Mouse (Mus musculus): Measurements from ENCODE around the gene Tmprss6.

DNA sequence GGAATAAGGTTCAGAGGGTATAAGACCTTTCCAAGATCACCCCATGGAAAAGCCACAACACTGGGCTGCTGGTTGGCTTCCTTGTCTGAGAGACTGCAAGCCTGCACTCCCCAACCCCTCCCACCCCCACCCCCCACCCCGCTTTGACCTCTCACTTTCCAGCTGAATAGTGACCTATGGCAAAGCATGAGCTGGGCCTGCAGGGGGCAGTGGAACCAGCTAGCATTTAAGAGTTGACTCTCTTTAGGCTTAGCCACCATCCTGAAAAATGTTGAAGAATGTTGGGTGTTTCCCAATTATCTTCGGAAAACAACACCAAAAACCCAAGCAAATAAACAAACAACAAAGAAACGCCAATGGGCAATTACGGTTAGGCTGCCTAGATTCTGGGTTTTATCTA lies 43.2 kb downstream of the Tmprss6 start:
- TF ChIP-seq CTCF (IDR thresholded peaks at IDR 0.05; ENCODE audit: borderline replicate concordance, extremely low read depth, insufficient read depth, insufficient read length) = no peak
- TF ChIP-seq POLR2A (IDR thresholded peaks at IDR 0.05; ENCODE audit: borderline replicate concordance, extremely low read depth, insufficient read depth, insufficient read length, poor library complexity, severe bottlenecking) = no peak

Data from brain, embryonic 14.5 days (tissue).